Mouse (Mus musculus) spleen, postnatal 4 days (tissue): ENCODE data around the gene Hlx.

Experiments
- DNase-seq, 2 experiments: peaks; one replicate each; pipeline ENCODE4 v3.0.0; 2022; ENCODE audit warnings: low spot score in 2 of 2

Gene Hlx

GRCm38 (mm10) chr1:184732556-184733049, at the start of gene Hlx:
TSS of gene Hlx (minus strand) at chr1:184732619.
- DNase-seq, result peak; percentile 66 to 79

- DNase-seq, result no peak
Observed at GRCm38 (mm10) chr1:184782161-184782513, 49.7 kb upstream of the Hlx start.

- DNase-seq, result no peak
Observed at GRCm38 (mm10) chr1:184781286-184782160, 49.1 kb upstream of the Hlx start.

GRCm38 (mm10) chr1:184778157-184778556, 45.7 kb upstream of the Hlx start:
- no peak for DNase-seq

- no peak for DNase-seq
Observed at GRCm38 (mm10) chr1:184777061-184777795, 44.8 kb upstream of the Hlx start.

DNA sequence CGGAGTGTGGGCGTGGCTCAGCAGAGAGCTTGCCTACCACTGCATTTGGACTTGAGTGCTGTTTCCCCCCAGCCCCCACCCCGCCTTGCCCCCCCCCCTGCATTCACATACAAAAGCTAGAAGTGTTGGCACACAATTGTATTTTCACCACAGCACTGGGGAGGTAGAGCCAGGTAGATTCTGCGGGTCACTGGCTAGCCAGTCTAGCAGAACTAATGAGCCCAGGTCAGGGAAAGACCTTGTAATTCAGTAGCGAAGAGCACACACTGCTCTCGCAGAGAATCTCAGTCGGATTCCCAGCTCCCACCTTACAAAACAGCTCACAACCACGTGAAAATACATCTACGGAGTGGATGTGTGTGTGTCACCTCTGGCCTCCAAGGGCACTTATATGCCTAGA, 42.9 kb upstream of the Hlx start:
- DNase-seq, result no peak

DNA sequence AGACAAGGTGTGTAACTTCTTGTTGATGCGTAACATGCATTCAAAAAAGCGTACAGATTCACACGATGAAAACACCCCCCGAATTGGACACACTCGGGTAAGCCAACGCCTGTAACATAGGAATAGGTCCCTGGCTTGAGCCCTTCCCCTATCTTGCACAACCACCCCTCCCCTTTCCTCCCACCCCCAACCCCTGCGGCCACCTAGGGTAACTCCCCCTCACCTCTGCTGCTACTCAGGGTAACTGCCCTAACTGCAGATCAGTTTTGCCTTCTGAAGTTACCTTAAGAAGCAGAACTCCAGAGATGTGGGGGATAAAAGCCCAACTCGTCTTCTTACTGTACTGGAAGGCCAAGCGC, 39.5 kb upstream of the Hlx start:
- no peak for DNase-seq

DNA sequence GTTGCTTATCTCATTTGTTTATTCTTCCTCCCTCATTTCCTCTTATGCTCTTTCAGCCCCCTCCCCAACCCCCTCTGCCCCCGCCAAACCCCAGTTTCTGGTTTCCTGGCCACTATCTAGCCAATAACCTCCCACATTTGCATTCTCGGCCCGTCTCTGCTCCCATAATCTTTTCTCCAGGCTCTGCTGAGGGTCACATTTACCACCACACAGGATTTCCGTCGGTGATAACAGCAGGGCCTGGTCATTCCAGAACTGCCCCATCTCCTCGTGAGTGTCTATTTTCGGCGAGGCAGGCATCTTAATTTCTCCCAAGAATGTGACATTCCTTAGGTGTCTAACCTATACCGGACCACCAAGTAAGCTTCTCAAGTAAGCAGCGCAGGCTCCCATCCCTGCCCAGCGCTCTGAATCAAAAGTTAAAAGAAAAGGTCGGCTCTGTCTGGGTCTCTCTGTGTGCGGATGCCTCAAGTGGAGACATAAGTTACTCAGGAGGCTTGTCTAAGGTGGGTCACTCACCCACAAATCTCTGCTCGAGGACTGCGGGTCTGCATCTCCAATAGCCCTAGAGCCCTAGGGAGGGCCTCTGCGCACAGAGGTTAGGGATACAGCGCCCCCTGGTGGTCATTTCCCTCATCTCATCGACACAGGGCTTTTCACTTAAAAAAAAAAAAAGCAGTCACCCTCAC, 38.9 kb upstream of the Hlx start:
- peak; percentile 75 to 94 for DNase-seq

DNA sequence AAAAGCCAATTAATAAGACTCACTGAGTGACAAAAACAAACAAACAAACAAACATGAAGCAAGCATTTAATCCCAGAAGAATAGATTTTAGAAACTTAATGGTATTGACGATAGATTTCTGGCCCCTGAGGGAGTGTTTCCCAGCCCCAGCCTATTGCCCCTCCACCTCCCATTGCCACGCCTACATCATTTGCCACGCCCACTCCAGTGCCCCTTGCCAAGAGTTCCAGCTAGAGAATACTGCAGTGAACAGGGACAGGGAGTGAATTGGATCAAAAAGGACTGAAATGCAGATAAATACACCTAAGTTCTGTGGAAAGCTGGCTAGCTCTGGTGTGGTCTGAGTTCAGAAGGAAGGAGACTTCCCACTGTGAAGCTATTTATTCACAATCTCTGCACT, 31.4 kb upstream of the Hlx start:
- DNase-seq, result no peak

DNA sequence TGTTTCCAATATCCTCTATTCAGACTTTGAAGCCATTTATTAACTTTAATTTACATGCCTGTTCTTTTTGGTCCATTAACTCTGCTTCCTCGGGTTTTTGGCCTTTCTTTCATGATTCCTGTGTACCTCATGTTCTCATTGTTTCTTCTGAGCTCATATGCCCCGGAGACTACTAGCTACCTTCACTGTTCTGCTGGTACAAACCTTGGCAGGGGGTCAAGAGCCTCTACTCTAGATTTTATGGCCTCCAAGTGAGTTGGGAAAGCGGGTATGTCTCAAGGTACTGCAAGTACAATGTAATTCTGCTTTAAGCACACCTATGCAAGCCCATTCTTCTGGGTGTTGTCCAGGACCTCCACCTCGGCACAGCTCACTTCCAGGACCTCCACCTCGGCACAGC, 30.5 kb upstream of the Hlx start:
- no peak for DNase-seq

- no peak for DNase-seq
Observed at GRCm38 (mm10) chr1:184761988-184762387, 29.6 kb upstream of the Hlx start.

DNA sequence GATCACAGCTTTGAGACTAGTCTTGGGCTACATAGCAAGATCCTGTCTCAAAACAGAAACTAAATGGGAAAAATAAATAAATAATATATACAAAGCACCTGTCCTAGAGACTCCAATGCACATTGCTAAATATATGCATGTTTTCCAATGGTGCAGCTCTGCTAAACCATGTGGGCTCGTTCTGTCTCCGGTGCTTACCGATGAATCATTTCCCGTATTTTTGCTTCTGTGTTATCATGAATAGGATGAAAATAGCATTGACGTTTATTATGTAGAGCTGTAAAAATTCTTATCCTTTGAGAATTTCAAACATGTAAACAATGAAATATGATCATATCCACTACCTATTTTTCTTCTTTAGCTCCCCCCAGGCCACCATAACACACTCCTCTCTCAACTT, 20.3 kb upstream of the Hlx start:
- no peak for DNase-seq

- DNase-seq, result no peak
Observed at GRCm38 (mm10) chr1:184750114-184750664, 17.8 kb upstream of the Hlx start.

- DNase-seq, result no peak
Observed at GRCm38 (mm10) chr1:184748692-184749152, 16.3 kb upstream of the Hlx start.

DNA sequence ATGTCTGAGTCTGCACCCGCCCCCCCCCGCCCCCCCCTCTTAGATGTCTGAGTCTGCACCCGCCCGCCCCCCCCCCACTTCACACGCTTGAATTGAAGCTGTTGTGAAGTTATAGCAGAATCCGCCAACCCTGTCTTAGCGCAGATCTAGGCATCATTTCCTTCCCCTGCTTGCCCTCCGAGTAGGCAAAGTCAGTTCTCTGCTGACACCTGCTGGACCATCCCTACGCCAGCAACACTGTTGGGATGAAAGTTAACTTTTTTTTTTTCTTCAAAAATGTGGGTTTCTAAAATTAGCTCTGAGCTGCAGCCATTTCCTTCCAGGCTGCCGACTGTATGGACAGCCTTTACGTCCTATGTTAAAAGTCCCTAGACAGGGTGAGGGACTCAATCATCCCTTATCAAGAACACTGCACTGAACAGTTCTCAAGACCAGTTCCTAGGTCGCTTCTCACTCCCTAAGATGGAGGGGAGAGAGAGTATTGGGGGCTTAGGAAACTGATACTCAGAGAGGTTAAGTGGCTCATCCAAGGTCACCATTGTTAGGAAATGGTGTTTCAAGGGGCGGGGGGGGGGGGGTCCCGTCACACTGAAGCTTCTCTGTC, 5.6 kb upstream of the Hlx start:
- DNase-seq, result peak; percentile 53 to 73

DNA sequence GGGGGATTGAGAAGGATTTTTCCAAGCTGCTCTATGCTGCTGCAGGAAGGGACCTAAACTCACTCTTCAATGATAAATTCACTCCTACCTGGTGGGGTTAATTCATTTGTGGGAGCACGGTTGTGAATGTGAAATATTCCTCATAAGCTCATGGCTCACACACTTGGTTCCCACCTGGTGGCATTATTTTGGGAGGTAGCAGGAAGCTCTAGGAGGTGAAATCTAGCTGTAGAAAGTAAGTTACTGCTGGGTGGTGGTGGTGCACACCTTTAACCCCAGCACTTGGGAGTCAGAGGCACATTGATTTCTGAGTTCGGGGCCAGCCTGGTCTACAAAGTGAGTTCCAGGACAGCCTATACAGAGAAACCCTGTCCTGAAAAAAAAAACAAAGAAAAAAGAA, 4.8 kb upstream of the Hlx start:
- DNase-seq, result no peak

- no peak for DNase-seq
Observed at GRCm38 (mm10) chr1:184736260-184736659, 3.8 kb upstream of the Hlx start.

DNA sequence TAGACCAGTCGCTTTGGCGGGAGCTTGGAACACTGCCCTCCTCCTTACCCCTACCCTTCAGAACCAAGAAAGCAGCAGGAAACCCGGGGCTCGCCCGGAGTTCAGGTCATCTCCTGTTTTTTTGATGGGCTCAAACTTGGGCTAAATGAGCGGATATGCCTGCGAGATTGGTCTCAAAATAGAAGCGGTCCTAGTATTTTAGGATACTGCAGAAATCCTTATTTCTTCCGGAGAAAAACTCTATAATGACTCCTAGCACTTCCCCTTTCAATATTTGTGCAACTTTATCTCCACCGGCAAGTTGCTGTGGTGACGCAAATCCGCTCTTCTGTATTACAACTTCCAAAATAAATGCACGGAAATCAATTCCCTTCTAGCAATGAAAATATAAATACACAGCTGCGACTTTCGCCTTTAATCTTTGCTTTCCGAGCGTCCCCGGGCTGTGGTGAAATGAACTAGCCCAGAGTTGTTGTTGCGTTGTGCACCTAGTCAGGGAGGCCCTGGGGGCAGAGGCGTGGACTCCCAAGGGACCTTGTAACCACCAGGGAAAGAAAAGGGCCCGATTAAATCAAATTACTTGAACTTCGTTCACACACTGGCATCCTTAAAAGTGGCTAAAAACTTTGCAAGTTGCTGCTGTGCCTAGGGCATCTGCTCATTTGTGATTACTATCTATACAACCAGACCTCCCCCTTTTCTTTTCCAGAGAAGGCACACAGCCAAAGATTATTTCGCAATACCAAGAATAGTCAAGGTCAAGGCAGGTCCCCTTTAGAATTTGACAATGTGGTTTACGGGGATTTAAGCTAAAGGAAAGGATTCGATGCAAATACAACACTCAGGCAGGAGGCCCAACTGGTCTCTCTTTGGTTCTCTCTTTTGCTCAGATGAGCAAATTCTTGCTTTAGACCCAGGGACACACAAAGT, 2.8 kb upstream of the Hlx start:
- DNase-seq, result no peak

DNA sequence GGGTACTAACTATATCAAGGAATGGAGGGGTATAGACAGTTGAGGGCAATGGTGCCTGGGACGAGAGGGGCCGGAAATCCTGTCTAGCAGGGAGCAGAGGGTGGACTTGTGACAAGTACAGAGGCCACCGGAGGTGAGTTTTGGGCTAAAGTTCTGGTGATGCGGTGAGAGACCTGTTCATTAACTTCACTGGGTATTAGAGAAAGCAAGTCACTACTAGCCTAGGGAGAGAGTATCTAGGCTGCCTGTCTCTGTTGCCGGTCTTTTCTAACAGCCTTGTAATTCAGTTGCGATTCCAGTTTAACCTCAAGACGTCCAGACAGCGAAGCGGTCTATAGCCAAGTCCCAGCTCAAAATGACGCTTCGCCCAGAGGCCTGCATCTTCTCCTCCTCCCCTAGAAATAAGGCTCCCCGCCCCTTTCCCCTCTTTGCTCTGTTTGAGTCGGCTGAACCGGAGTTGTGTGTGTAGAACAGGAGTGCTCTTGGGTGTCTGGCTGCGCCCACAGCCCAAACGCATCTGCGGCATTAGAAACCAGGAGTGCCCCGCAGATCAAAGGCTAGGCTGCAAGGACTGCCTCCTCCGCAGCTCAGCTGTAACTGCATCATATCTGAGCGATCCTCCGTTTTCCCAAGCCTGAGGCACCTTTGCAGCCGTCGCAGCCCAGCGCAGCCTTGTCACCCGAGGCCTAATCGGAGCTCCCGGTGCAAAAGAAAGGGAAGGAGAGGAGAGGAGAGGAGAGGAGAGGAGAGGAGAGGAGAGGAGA, 1.8 kb upstream of the Hlx start:
- DNase-seq, result no peak
